Mouse (Mus musculus): ENCODE data around the gene Abcd3. TPM values are rescaled to one million over a fixed set of nuclear protein-coding genes. Genes with fewer than 3 reads are reported as not detected.

Abcd3 gene
- total RNA-seq, 2 experiments from 2014 or later = 34.3 to 36.5 TPM

GRCm38 (mm10) chr3:121739489-121740213 is 75.5 kb downstream of the Abcd3 start:
- DNase-seq (ENCODE audit: low spot score in 2 of 2) = no peak

GRCm38 (mm10) chr3:121738742-121739342 is 76.3 kb downstream of the Abcd3 start:
- no peak for DNase-seq (ENCODE audit: low spot score in 2 of 2)

- DNase-seq (ENCODE audit: low spot score in 2 of 2) = no peak
These were observed 77.2 kb downstream of the Abcd3 start for GRCm38 (mm10) chr3:121737901-121738300.

GRCm38 (mm10) chr3:121737453-121737852 is 77.6 kb downstream of the Abcd3 start:
- peak in 1 of 2 experiments; percentile 50 for DNase-seq (ENCODE audit: low spot score in 2 of 2)

- peak; percentile 62 to 72 for DNase-seq (ENCODE audit: low spot score in 2 of 2)
These were observed 78.9 kb downstream of the Abcd3 start for GRCm38 (mm10) chr3:121736025-121736744.

- no peak for DNase-seq (ENCODE audit: low spot score in 2 of 2)
These were observed 79.6 kb downstream of the Abcd3 start for GRCm38 (mm10) chr3:121735542-121735941.

GRCm38 (mm10) chr3:121729678-121730077 is 85.4 kb downstream of the Abcd3 start:
- DNase-seq (ENCODE audit: low spot score in 2 of 2) = no peak

GRCm38 (mm10) chr3:121725651-121726050 is 89.5 kb downstream of the Abcd3 start:
- no peak for DNase-seq (ENCODE audit: low spot score in 2 of 2)

GRCm38 (mm10) chr3:121724553-121724952 is 90.5 kb downstream of the Abcd3 start:
- no peak for DNase-seq (ENCODE audit: low spot score in 2 of 2)

- no peak for DNase-seq (ENCODE audit: low spot score in 2 of 2)
These were observed 91.1 kb downstream of the Abcd3 start for GRCm38 (mm10) chr3:121723968-121724524.

- DNase-seq (ENCODE audit: low spot score in 2 of 2) = peak; percentile 75 to 80
These were observed 91.9 kb downstream of the Abcd3 start, which contains the start of gene F3 for GRCm38 (mm10) chr3:121722971-121723844. Gene F3 (plus strand): TSS chr3:121723537.

GRCm38 (mm10) chr3:121721691-121722070 is 93.4 kb downstream of the Abcd3 start:
- DNase-seq (ENCODE audit: low spot score in 2 of 2) = no peak

GRCm38 (mm10) chr3:121720801-121721690 is 94.1 kb downstream of the Abcd3 start:
- no peak for DNase-seq (ENCODE audit: low spot score in 2 of 2)

GRCm38 (mm10) chr3:121719701-121720100 is 95.4 kb downstream of the Abcd3 start:
- no peak for DNase-seq (ENCODE audit: low spot score in 2 of 2)

GRCm38 (mm10) chr3:121718679-121719078 is 96.4 kb downstream of the Abcd3 start:
- no peak for DNase-seq (ENCODE audit: low spot score in 2 of 2)

- DNase-seq (ENCODE audit: low spot score in 2 of 2) = no peak
These were observed 98.6 kb downstream of the Abcd3 start for GRCm38 (mm10) chr3:121716480-121716879.

- no peak for DNase-seq (ENCODE audit: low spot score in 2 of 2)
These were observed 99.2 kb downstream of the Abcd3 start for GRCm38 (mm10) chr3:121715741-121716459.

- no peak for DNase-seq (ENCODE audit: low spot score in 2 of 2)
These were observed 99.8 kb downstream of the Abcd3 start for GRCm38 (mm10) chr3:121715336-121715735.

- no peak for DNase-seq (ENCODE audit: low spot score in 2 of 2)
These were observed 100.6 kb downstream of the Abcd3 start for GRCm38 (mm10) chr3:121714461-121714860.
